Mouse (Mus musculus) lung, postnatal 0 days (tissue): ENCODE measurements around the gene Slc25a17. TPM values are rescaled to one million over a fixed set of nuclear protein-coding genes. Genes with fewer than 3 reads are reported as not detected.

Source experiments
- ATAC-seq: fragments of 200-750 bp; cut with Nextera tagmentation; 2 replicates; pipeline ENCODE4 v1.8.0; 2017; ENCODE audit warnings: moderate library complexity
- DNase-seq: peaks from one replicate; pipeline ENCODE4 v3.0.0-alpha.2; 2016; ENCODE audit warnings: low spot score
- H3K27ac ChIP-seq: fragments of 300-500 bp; sonication (generic); 2 replicates; pipeline ENCODE4 v1.5.1; 2014; ENCODE audit warnings: antibody characterized with exemption, mild to moderate bottlenecking, low read length, mixed read lengths
- H3K27me3 ChIP-seq: fragments of 300-500 bp; sonication (generic); replicated peaks from 2 replicates; pipeline ENCODE4 v1.6.1; 2014; ENCODE audit warnings: low read length, mixed read lengths; ENCODE audit not compliant: insufficient read depth
- H3K36me3 ChIP-seq: fragments of 300-500 bp; sonication (generic); 2 replicates; pipeline ENCODE4 v1.6.1; 2014; ENCODE audit warnings: low read length, mixed read lengths; ENCODE audit not compliant: insufficient read depth
- H3K4me1 ChIP-seq: fragments of 300-500 bp; sonication (generic); 2 replicates; pipeline ENCODE4 v1.6.1; 2014; ENCODE audit warnings: antibody characterized with exemption, low read depth, low read length, mixed read lengths; ENCODE audit not compliant: insufficient read depth
- H3K4me2 ChIP-seq: fragments of 300-500 bp; sonication (generic); replicated peaks from 2 replicates; pipeline ENCODE4 v1.6.1; 2014; ENCODE audit warnings: low read depth, mild to moderate bottlenecking, low read length, moderate library complexity, mixed read lengths
- H3K4me3 ChIP-seq: fragments of 300-500 bp; sonication (generic); 2 replicates; pipeline ENCODE4 v1.5.1; 2014; ENCODE audit warnings: low read depth, low read length
- H3K9ac ChIP-seq: fragments of 300-500 bp; sonication (generic); replicated peaks from 2 replicates; pipeline ENCODE4 v1.6.1; 2014; ENCODE audit warnings: low read depth, mild to moderate bottlenecking
- H3K9me3 ChIP-seq: fragments of 300-500 bp; sonication (generic); 2 replicates; pipeline ENCODE4 v1.6.1; 2016; ENCODE audit warnings: low read length, mixed read lengths
- CTCF ChIP-seq: IDR thresholded peaks from 2 replicates; pipeline ENCODE4 v1.5.1; 2016; ENCODE audit warnings: antibody characterized with exemption, mild to moderate bottlenecking
- EP300 ChIP-seq: IDR thresholded peaks from 2 replicates; pipeline ENCODE4 v1.6.1; 2016; ENCODE audit warnings: antibody characterized with exemption, mild to moderate bottlenecking, control low read depth
- WGBS: fragments of 180-500 bp; shearing (Covaris S2); extraction: QIAGEN DNeasy Blood & Tissue Kit; methylation state at CpG from one replicate; pipeline ENCODE4 v1.1.7; 2014; 5-methylcytosine and 5-hydroxymethylcytosine counted together
- polyA plus RNA-seq: library from polyadenylated mRNA; unstranded; fragments of >200 nt; fragmentation: Nextera tagmentation; extraction: Ambion mirVana; gene quantifications from 2 replicates; pipeline ENCODE4 v1.2.1, GENCODE M21; 2015

Slc25a17 gene
- polyA plus RNA-seq, 1 experiment from 2014 or later, result 96.7 TPM

DNA sequence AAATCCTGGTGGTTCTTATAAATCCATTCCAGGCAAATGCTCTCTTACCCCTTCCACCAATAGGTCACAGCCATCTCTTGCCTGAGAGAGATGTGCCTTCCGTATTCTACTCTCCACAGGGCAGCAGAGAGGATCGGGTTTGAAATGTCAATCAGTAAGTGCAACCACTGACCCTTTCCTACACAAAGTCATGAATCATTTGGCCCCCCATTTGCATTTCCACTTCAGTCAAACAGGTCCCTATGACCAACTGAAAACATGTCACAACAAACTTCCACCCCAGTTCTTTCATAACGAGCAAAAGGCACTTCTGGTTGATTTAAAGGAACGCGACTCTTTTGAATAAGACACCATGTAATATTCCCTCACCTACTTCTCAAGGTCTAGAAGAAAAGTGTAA is 1.2 kb downstream of the Slc25a17 start:
- Histone ChIP-seq H3K27ac (no peak overlapping the region), H3K9ac (no peak overlapping the region), H3K27me3 (no peaks in the 10 kb centered on the region), H3K4me1 (peaks cover 9% of the 10 kb centered on the region; the same call in 1 of the 2 replicates), H3K36me3 (0 out of 2 replicates have a peak, but pooled peaks cover 4% of the 10 kb centered on the region), H3K4me2 (peak overlapping the region; percentile 79; the same call in 1 of the 2 replicates), H3K4me3 (no peak overlapping the region), H3K9me3 (no peaks in the 10 kb centered on the region)
- WGBS, result 85% methylated on average over 5 of the region's 5 CpGs
- no peak for TF ChIP-seq CTCF
- no peak for TF ChIP-seq EP300
- DNase-seq (no peak), ATAC-seq (no peak)

DNA sequence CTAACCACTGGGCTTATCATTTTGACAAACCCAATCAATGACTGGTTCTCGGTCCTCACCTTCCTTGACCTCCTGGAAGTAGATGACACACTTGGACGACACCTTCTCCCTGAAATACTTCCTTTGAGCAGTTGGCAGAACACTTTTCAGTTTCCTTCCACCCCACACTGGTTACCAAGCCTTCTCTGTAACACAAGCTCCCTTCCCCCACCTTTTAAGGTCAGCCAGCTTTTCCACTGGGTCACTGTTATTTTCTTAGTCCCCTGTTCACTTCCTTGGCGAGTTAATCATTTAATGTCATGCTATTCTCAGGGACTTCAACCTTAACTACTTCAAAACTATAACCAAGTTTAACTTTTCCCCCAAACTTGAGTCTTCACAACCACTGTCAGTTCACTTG is 1.7 kb downstream of the Slc25a17 start:
- WGBS, result 71% methylated on average over 3 of the region's 3 CpGs
- ATAC-seq (no peak), DNase-seq (no peak)
- Histone ChIP-seq H3K4me1 (peaks cover 9% of the 10 kb centered on the region; the same call in 1 of the 2 replicates), H3K4me2 (no peak overlapping the region), H3K27ac (no peak overlapping the region), H3K36me3 (0 out of 2 replicates have a peak, but pooled peaks cover 2% of the 10 kb centered on the region), H3K9me3 (no peaks in the 10 kb centered on the region), H3K4me3 (no peak overlapping the region), H3K9ac (no peak overlapping the region), H3K27me3 (no peaks in the 10 kb centered on the region)
- TF ChIP-seq CTCF (no peak), EP300 (no peak)

DNA sequence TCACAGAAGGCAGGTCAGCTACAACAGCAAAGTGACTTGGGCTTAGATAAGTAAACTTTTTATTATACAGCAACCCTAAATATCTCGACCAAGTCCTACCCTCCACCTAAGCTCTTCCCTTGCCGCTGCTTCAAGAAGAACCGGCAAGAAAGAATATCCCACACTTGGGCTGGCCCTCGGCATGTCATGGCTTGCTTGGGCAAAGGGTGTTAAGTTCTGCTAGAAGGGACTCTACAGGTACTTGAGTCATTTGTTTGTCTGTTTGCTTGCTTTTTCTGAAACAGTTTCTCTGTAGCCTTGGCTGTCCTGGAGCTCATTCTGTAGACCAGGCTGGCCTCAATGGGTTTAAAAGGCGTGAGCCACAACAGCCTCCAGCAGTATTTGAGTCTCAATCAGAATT is 3.7 kb downstream of the Slc25a17 start:
- Histone ChIP-seq H3K27ac (no peak overlapping the region), H3K4me1 (peaks cover 9% of the 10 kb centered on the region; the same call in 1 of the 2 replicates), H3K27me3 (no peaks in the 10 kb centered on the region), H3K36me3 (no peaks in the 10 kb centered on the region), H3K9ac (no peak overlapping the region), H3K4me2 (no peak overlapping the region), H3K9me3 (no peaks in the 10 kb centered on the region), H3K4me3 (no peak overlapping the region)
- ATAC-seq (no peak), DNase-seq (no peak)
- 39% methylated on average over 5 of the region's 5 CpGs for WGBS
- TF ChIP-seq EP300 (no peak), CTCF (no peak)

DNA sequence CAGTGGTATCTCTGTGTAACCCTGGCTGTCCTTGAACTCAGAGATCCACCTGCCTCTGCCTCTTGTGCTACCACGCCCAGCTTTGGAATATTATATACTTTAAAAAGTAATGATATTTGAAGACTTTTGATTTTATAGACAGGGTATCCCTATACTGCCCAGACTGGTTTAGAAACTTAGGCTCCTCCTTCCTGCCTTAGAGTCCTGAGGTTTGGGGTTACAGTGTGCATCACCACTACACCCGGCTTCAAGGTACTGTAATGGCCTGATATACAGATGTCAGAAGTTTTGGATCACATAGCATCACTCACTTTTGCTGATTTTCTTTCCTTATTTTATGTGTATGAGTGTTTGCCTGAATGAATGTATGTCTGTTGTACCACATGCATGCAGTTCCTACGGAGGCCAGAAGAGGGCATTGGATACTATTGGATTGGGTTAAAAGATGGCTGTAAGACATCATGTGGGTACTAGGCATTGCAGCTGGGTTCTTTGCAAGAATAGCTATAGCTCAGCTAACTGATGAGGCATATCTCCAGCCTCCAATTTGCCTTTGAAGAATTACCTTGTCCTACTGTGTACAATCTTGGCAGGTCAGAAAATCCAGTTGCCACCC is 5.4 kb downstream of the Slc25a17 start:
- H3K9me3 ChIP-seq, result no peaks in the 10 kb centered on the region
- ATAC-seq (no peak), DNase-seq (peak; percentile 46)
- no peak overlapping the region for H3K9ac ChIP-seq
- H3K4me1 ChIP-seq, result peaks cover 5% of the 10 kb centered on the region; the same call in 1 of the 2 replicates
- 68% methylated on average over 3 of the region's 3 CpGs for WGBS
- no peak overlapping the region for H3K4me2 ChIP-seq
- H3K27me3 ChIP-seq, result no peaks in the 10 kb centered on the region
- TF ChIP-seq EP300 (no peak), CTCF (peak; percentile 83)
- no peaks in the 10 kb centered on the region for H3K36me3 ChIP-seq
- no peak overlapping the region for H3K27ac ChIP-seq
- H3K4me3 ChIP-seq, result no peak overlapping the region

DNA sequence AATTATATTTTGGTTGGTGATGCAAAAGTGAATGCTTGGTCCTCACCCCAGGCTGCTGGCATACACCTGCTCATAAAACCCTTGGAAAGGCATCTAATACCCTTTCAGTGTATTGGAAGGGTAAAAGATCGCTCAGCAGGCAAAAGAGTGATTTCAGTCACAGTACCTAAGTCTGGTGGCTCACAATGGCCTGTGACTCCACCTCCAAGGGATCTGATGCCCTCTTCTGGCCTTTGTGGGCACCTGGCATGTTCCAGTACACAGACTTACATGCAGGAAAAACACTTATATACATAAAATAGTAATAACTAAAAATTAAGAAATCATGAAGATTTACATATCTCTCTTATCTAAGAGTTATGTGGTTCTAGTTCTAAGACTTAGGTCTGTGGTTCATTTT is 8.0 kb downstream of the Slc25a17 start:
- Histone ChIP-seq H3K4me3 (no peak overlapping the region), H3K27ac (no peak overlapping the region), H3K36me3 (no peaks in the 10 kb centered on the region), H3K4me1 (no peaks in the 10 kb centered on the region; the same call in 1 of the 2 replicates), H3K4me2 (no peak overlapping the region), H3K9me3 (no peaks in the 10 kb centered on the region), H3K9ac (no peak overlapping the region), H3K27me3 (no peaks in the 10 kb centered on the region)
- no peak for ATAC-seq
- 59% methylated on average over 1 of the region's 1 CpGs for WGBS
- TF ChIP-seq CTCF (peak; percentile 63), EP300 (no peak)
- DNase-seq, result peak; percentile 27

DNA sequence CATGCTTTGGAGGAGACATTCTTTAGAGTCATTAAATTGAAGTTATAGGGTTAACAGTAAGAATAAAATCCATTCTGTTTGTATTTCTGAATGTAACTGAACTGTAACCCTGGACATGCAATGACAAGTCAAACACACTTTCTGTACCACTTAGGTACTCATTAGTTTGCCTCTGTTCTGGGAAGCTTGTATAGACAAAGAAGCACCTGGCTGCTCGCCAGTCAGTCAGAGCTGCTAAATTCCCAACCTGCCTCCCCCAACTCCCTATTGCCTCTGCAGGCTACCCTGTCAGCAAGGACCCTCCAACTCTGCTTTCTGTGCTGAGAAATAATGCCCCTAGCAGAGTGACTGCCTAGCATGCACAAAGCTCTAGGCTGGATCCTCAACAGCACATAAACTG is 10.2 kb downstream of the Slc25a17 start:
- H3K9me3 ChIP-seq, result no peaks in the 10 kb centered on the region
- no peak for ATAC-seq
- no peak overlapping the region for H3K4me3 ChIP-seq
- H3K27me3 ChIP-seq, result no peaks in the 10 kb centered on the region
- no peak overlapping the region for H3K27ac ChIP-seq
- no peak overlapping the region for H3K4me2 ChIP-seq
- H3K4me1 ChIP-seq, result no peaks in the 10 kb centered on the region
- no peaks in the 10 kb centered on the region for H3K36me3 ChIP-seq
- H3K9ac ChIP-seq, result no peak overlapping the region
- DNase-seq, result no peak
- 30% methylated on average over 1 of the region's 1 CpGs for WGBS
- TF ChIP-seq CTCF (no peak), EP300 (no peak)
